Mouse (Mus musculus) liver, embryonic 15.5 days (tissue): ENCODE data around the gene Btbd9. TPM values are rescaled to one million over a fixed set of nuclear protein-coding genes. Genes with fewer than 3 reads are reported as not detected.

Experiments used
- ATAC-seq: fragments of 200-750 bp; cut with Nextera tagmentation; 2 replicates; pipeline ENCODE4 v1.8.0; 2017; ENCODE audit warnings: moderate number of reproducible peaks, mild to moderate bottlenecking, moderate library complexity; ENCODE audit not compliant: insufficient read depth
- H3K27ac ChIP-seq: fragments of 300-500 bp; sonication (generic); replicated peaks from 2 replicates; pipeline ENCODE4 v1.5.1; 2015; ENCODE audit warnings: mild to moderate bottlenecking, inconsistent platforms
- H3K27me3 ChIP-seq: fragments of 300-500 bp; sonication (generic); 2 replicates; pipeline ENCODE4 v1.6.1; 2015; ENCODE audit warnings: mild to moderate bottlenecking, inconsistent platforms
- H3K36me3 ChIP-seq: fragments of 300-500 bp; sonication (generic); replicated peaks from 2 replicates; pipeline ENCODE4 v1.6.1; 2015; ENCODE audit warnings: moderate library complexity, mild to moderate bottlenecking, inconsistent platforms
- H3K4me1 ChIP-seq: fragments of 300-500 bp; sonication (generic); replicated peaks from 2 replicates; pipeline ENCODE4 v1.6.1; 2015; ENCODE audit warnings: inconsistent platforms
- H3K4me2 ChIP-seq: fragments of 300-500 bp; sonication (generic); 2 replicates; pipeline ENCODE4 v1.6.1; 2015; ENCODE audit warnings: moderate library complexity, mild to moderate bottlenecking, inconsistent platforms
- H3K4me3 ChIP-seq: fragments of 300-500 bp; sonication (generic); replicated peaks from 2 replicates; pipeline ENCODE4 v1.5.1; 2015; ENCODE audit warnings: mild to moderate bottlenecking, inconsistent platforms
- H3K9ac ChIP-seq: fragments of 300-500 bp; sonication (generic); 2 replicates; pipeline ENCODE4 v1.6.1; 2015; ENCODE audit warnings: moderate library complexity, mild to moderate bottlenecking, inconsistent platforms
- H3K9me3 ChIP-seq: fragments of 300-500 bp; sonication (generic); replicated peaks from 2 replicates; pipeline ENCODE4 v1.6.1; 2016; ENCODE audit warnings: inconsistent platforms
- WGBS: fragments of 180-500 bp; shearing (Covaris S2); methylation state at CpG from one replicate; pipeline ENCODE4 v1.1.7; 2015; ENCODE audit warnings: mixed read lengths; ENCODE audit not compliant: insufficient replicate concordance; 5-methylcytosine and 5-hydroxymethylcytosine counted together
- polyA plus RNA-seq: library from polyadenylated mRNA; unstranded; fragments of >200 nt; fragmentation: Nextera tagmentation; extraction: Ambion mirVana; gene quantifications from 2 replicates; pipeline ENCODE4 v1.2.1, GENCODE M21; 2015

Btbd9 gene
- polyA plus RNA-seq, 1 experiment from 2014 or later, result 12.2 TPM

- Histone ChIP-seq H3K4me3 (no peak overlapping the region), H3K4me1 (0 out of 2 replicates have a peak, but pooled peaks cover 2% of the 10 kb centered on the region), H3K27ac (no peak overlapping the region), H3K4me2 (no peak overlapping the region), H3K36me3 (peaks cover 91% of the 10 kb centered on the region), H3K27me3 (no peaks in the 10 kb centered on the region), H3K9me3 (no peaks in the 10 kb centered on the region), H3K9ac (no peak overlapping the region)
- 85% methylated on average over 5 of the region's 5 CpGs for WGBS
- no peak for ATAC-seq
Measured at GRCm38 (mm10) chr17:30598300-30598699, 22.0 kb upstream of the Btbd9 start.

- no peak for ATAC-seq
- Histone ChIP-seq H3K4me3 (no peak overlapping the region), H3K4me1 (0 out of 2 replicates have a peak, but pooled peaks cover 2% of the 10 kb centered on the region), H3K9ac (no peak overlapping the region), H3K9me3 (no peaks in the 10 kb centered on the region), H3K27me3 (no peaks in the 10 kb centered on the region), H3K4me2 (no peak overlapping the region), H3K36me3 (peaks cover 91% of the 10 kb centered on the region), H3K27ac (no peak overlapping the region)
- WGBS, result 91% methylated on average over 9 of the region's 9 CpGs
Measured at GRCm38 (mm10) chr17:30597786-30598185, 21.5 kb upstream of the Btbd9 start.

- H3K9ac ChIP-seq, result no peak overlapping the region
- no peaks in the 10 kb centered on the region for H3K9me3 ChIP-seq
- no peak for ATAC-seq
- H3K4me2 ChIP-seq, result no peak overlapping the region
- H3K4me3 ChIP-seq, result no peak overlapping the region
- WGBS, result 72% methylated on average over 6 of the region's 6 CpGs
- peaks cover 80% of the 10 kb centered on the region for H3K36me3 ChIP-seq
- H3K27ac ChIP-seq, result no peak overlapping the region
- no peaks in the 10 kb centered on the region for H3K4me1 ChIP-seq
- no peaks in the 10 kb centered on the region for H3K27me3 ChIP-seq
Measured at GRCm38 (mm10) chr17:30594846-30595245, 18.6 kb upstream of the Btbd9 start.

- no peak overlapping the region for H3K9ac ChIP-seq
- no peak overlapping the region for H3K4me2 ChIP-seq
- no peak overlapping the region for H3K27ac ChIP-seq
- no peaks in the 10 kb centered on the region for H3K9me3 ChIP-seq
- H3K27me3 ChIP-seq, result no peaks in the 10 kb centered on the region
- no peaks in the 10 kb centered on the region for H3K4me1 ChIP-seq
- H3K4me3 ChIP-seq, result no peak overlapping the region
- no peak for ATAC-seq
- 76% methylated on average over 5 of the region's 5 CpGs for WGBS
- H3K36me3 ChIP-seq, result peaks cover 77% of the 10 kb centered on the region
Measured at GRCm38 (mm10) chr17:30594407-30594806, 18.1 kb upstream of the Btbd9 start.

GRCm38 (mm10) chr17:30590417-30591198 lies 14.3 kb upstream of the Btbd9 start:
- Histone ChIP-seq H3K9ac (no peak overlapping the region), H3K4me2 (no peak overlapping the region), H3K27me3 (no peaks in the 10 kb centered on the region), H3K36me3 (peaks cover 40% of the 10 kb centered on the region), H3K9me3 (no peaks in the 10 kb centered on the region), H3K4me3 (no peak overlapping the region), H3K4me1 (no peaks in the 10 kb centered on the region), H3K27ac (no peak overlapping the region)
- WGBS, result 63% methylated on average over 17 of the region's 17 CpGs
- no peak for ATAC-seq

- WGBS, result 57% methylated on average over 2 of the region's 2 CpGs
- no peaks in the 10 kb centered on the region for H3K27me3 ChIP-seq
- H3K9me3 ChIP-seq, result no peaks in the 10 kb centered on the region
- no peak overlapping the region for H3K27ac ChIP-seq
- no peaks in the 10 kb centered on the region for H3K36me3 ChIP-seq
- no peak overlapping the region for H3K4me2 ChIP-seq
- H3K4me3 ChIP-seq, result no peak overlapping the region
- no peak for ATAC-seq
- H3K4me1 ChIP-seq, result no peaks in the 10 kb centered on the region
- H3K9ac ChIP-seq, result no peak overlapping the region
Measured at GRCm38 (mm10) chr17:30583258-30584001, 7.1 kb upstream of the Btbd9 start.

GRCm38 (mm10) chr17:30582313-30582712 lies 6.0 kb upstream of the Btbd9 start:
- H3K27ac ChIP-seq, result no peak overlapping the region
- no peaks in the 10 kb centered on the region for H3K27me3 ChIP-seq
- WGBS, result 62% methylated on average over 3 of the region's 3 CpGs
- no peak overlapping the region for H3K4me2 ChIP-seq
- H3K4me3 ChIP-seq, result no peak overlapping the region
- no peaks in the 10 kb centered on the region for H3K36me3 ChIP-seq
- no peaks in the 10 kb centered on the region for H3K9me3 ChIP-seq
- no peak for ATAC-seq
- no peak overlapping the region for H3K9ac ChIP-seq
- H3K4me1 ChIP-seq, result no peaks in the 10 kb centered on the region; the same call in 1 of the 2 replicates

GRCm38 (mm10) chr17:30581201-30581600 lies 4.9 kb upstream of the Btbd9 start:
- Histone ChIP-seq H3K9ac (no peak overlapping the region), H3K4me1 (peaks cover 9% of the 10 kb centered on the region), H3K27me3 (no peaks in the 10 kb centered on the region), H3K4me2 (no peak overlapping the region), H3K4me3 (no peak overlapping the region), H3K36me3 (no peaks in the 10 kb centered on the region), H3K27ac (no peak overlapping the region), H3K9me3 (no peaks in the 10 kb centered on the region)
- ATAC-seq, result no peak
- WGBS, result 81% methylated on average over 6 of the region's 6 CpGs

- H3K4me3 ChIP-seq, result no peak overlapping the region
- no peaks in the 10 kb centered on the region for H3K36me3 ChIP-seq
- H3K4me1 ChIP-seq, result peaks cover 9% of the 10 kb centered on the region
- no peak overlapping the region for H3K4me2 ChIP-seq
- H3K27ac ChIP-seq, result no peak overlapping the region
- WGBS, result 49% methylated on average over 1 of the region's 1 CpGs
- no peaks in the 10 kb centered on the region for H3K27me3 ChIP-seq
- H3K9ac ChIP-seq, result no peak overlapping the region
- H3K9me3 ChIP-seq, result no peaks in the 10 kb centered on the region
- no peak for ATAC-seq
Measured at GRCm38 (mm10) chr17:30580781-30581180, 4.5 kb upstream of the Btbd9 start.

GRCm38 (mm10) chr17:30576946-30577345 lies 658 bp upstream of the Btbd9 start:
- H3K4me2 ChIP-seq, result peak overlapping the region; percentile 95
- 54% methylated on average over 12 of the region's 12 CpGs for WGBS
- peaks cover 29% of the 10 kb centered on the region for H3K4me1 ChIP-seq
- peak overlapping the region; percentile 74 for H3K4me3 ChIP-seq
- peak overlapping the region; percentile 75 for H3K9ac ChIP-seq
- H3K36me3 ChIP-seq, result no peaks in the 10 kb centered on the region
- no peaks in the 10 kb centered on the region for H3K9me3 ChIP-seq
- H3K27me3 ChIP-seq, result no peaks in the 10 kb centered on the region
- no peak for ATAC-seq
- no peak overlapping the region for H3K27ac ChIP-seq

- H3K4me3 ChIP-seq, result peak overlapping the region; percentile 74
- no peaks in the 10 kb centered on the region for H3K27me3 ChIP-seq
- peak overlapping the region; percentile 81 for H3K27ac ChIP-seq
- H3K4me1 ChIP-seq, result peaks cover 36% of the 10 kb centered on the region
- H3K9ac ChIP-seq, result peak overlapping the region; percentile 75
- peak overlapping the region; percentile 95 for H3K4me2 ChIP-seq
- no peaks in the 10 kb centered on the region for H3K9me3 ChIP-seq
- WGBS, result 3% methylated on average over 35 of the region's 35 CpGs
- no peaks in the 10 kb centered on the region for H3K36me3 ChIP-seq
- no peak for ATAC-seq
Measured at GRCm38 (mm10) chr17:30575121-30575904, 975 bp downstream of the Btbd9 start.
